Mouse (Mus musculus): ENCODE measurements at regions not wholly inside any gene's neighbourhood (a gene's known extent, or its start where the extent isn't known, plus 50 kb on each side); places are given as distances from the start of the nearest gene placed in this dataset.

GRCm38 (mm10) chr8:34614031-34614526 lies 502.5 kb upstream of the Gm10131 start:
- Histone ChIP-seq H3K79me2 (ENCODE audit: control insufficient read depth, insufficient read depth) (no peaks in the 10 kb centered on the region), H3K4me2 (ENCODE audit: low read depth) (peak overlapping the region; percentile 18), H3K4me3 (no peak overlapping the region), H3K36me3 (ENCODE audit: control insufficient read depth, insufficient read depth) (no peaks in the 10 kb centered on the region), H3K27me3 (ENCODE audit: control insufficient read depth, insufficient read depth, insufficient read length) (no peaks in the 10 kb centered on the region), H3ac (ENCODE audit: control insufficient read depth, insufficient read length) (no peak overlapping the region)
- TF ChIP-seq TCF3 (IDR thresholded peaks at IDR 0.05; ENCODE audit: insufficient read length, low read depth) = no peak
- TF ChIP-seq REST (IDR thresholded peaks at IDR 0.05; ENCODE audit: insufficient read depth, insufficient read length) = no peak
- no peak for TF ChIP-seq MYOG (IDR thresholded peaks at IDR 0.05; ENCODE audit: control insufficient read depth in 1 of 3, insufficient read depth in 1 of 3, insufficient read length in 2 of 3, low read depth in 2 of 3)
- TF ChIP-seq TCF12 (IDR thresholded peaks at IDR 0.05; ENCODE audit: insufficient read depth, poor library complexity, severe bottlenecking) = no peak
- no peak for TF ChIP-seq POLR2AphosphoS2 (IDR thresholded peaks at IDR 0.05; ENCODE audit: insufficient read length, low read depth)
- no peak for TF ChIP-seq CEBPB (IDR thresholded peaks at IDR 0.05; ENCODE audit: insufficient read depth, poor library complexity, severe bottlenecking)
- TF ChIP-seq E2F4 (IDR thresholded peaks at IDR 0.05; ENCODE audit: insufficient read depth) = no peak
- no peak for TF ChIP-seq USF1 (IDR thresholded peaks at IDR 0.05; ENCODE audit: low read depth)

GRCm38 (mm10) chr8:34613138-34613537 lies 501.6 kb upstream of the Gm10131 start:
- H3K4me3 ChIP-seq = no peak overlapping the region
- no peaks in the 10 kb centered on the region for H3K36me3 ChIP-seq (ENCODE audit: control insufficient read depth, insufficient read depth)
- H3ac ChIP-seq (ENCODE audit: control insufficient read depth, insufficient read length) = no peak overlapping the region
- H3K27me3 ChIP-seq (ENCODE audit: control insufficient read depth, insufficient read depth, insufficient read length) = no peaks in the 10 kb centered on the region
- peak overlapping the region; percentile 49 for H3K4me2 ChIP-seq (ENCODE audit: low read depth)
- TF ChIP-seq MYOD1 (IDR thresholded peaks at IDR 0.05; ENCODE audit: control insufficient read depth in 1 of 3, insufficient read length in 2 of 3, low read depth in 2 of 3) (peak in 2 of 3 experiments; percentile 67 to 77), MYOG (IDR thresholded peaks at IDR 0.05; ENCODE audit: control insufficient read depth in 1 of 3, insufficient read depth in 1 of 3, insufficient read length in 2 of 3, low read depth in 2 of 3) (peak in 1 of 3 experiments; percentile 48), TCF3 (IDR thresholded peaks at IDR 0.05; ENCODE audit: insufficient read length, low read depth) (no peak), POLR2A (IDR thresholded peaks at IDR 0.05; ENCODE audit: insufficient read length, low read depth) (no peak), CEBPB (IDR thresholded peaks at IDR 0.05; ENCODE audit: insufficient read depth, poor library complexity, severe bottlenecking) (0 out of 2 replicates have a peak, but pooled peaks have one; percentile 11), REST (IDR thresholded peaks at IDR 0.05; ENCODE audit: insufficient read depth, insufficient read length) (no peak), E2F4 (IDR thresholded peaks at IDR 0.05; ENCODE audit: insufficient read depth) (no peak)
- no peaks in the 10 kb centered on the region for H3K79me2 ChIP-seq (ENCODE audit: control insufficient read depth, insufficient read depth)

- no peak overlapping the region for H3ac ChIP-seq (ENCODE audit: control insufficient read depth, insufficient read length)
- H3K79me2 ChIP-seq (ENCODE audit: control insufficient read depth, insufficient read depth) = no peaks in the 10 kb centered on the region
- peak overlapping the region; percentile 49 for H3K4me2 ChIP-seq (ENCODE audit: low read depth)
- H3K36me3 ChIP-seq (ENCODE audit: control insufficient read depth, insufficient read depth) = no peaks in the 10 kb centered on the region
- no peak for TF ChIP-seq USF1 (IDR thresholded peaks at IDR 0.05; ENCODE audit: low read depth)
- no peak for TF ChIP-seq TCF3 (IDR thresholded peaks at IDR 0.05; ENCODE audit: insufficient read length, low read depth)
- no peak for TF ChIP-seq POLR2AphosphoS2 (IDR thresholded peaks at IDR 0.05; ENCODE audit: insufficient read length, low read depth)
- TF ChIP-seq CEBPB (IDR thresholded peaks at IDR 0.05; ENCODE audit: insufficient read depth, poor library complexity, severe bottlenecking) = no peak
- no peak for TF ChIP-seq MAX (IDR thresholded peaks at IDR 0.05; ENCODE audit: low read depth)
- no peak for TF ChIP-seq REST (IDR thresholded peaks at IDR 0.05; ENCODE audit: insufficient read depth, insufficient read length)
- no peak for TF ChIP-seq SRF (IDR thresholded peaks at IDR 0.05; ENCODE audit: control insufficient read depth, insufficient read length, low read depth)
- no peak for TF ChIP-seq POLR2A (IDR thresholded peaks at IDR 0.05; ENCODE audit: insufficient read length, low read depth)
- no peak for TF ChIP-seq MYOD1 (IDR thresholded peaks at IDR 0.05; ENCODE audit: control insufficient read depth in 1 of 3, insufficient read length in 2 of 3, low read depth in 2 of 3)
- no peak for TF ChIP-seq MYOG (IDR thresholded peaks at IDR 0.05; ENCODE audit: control insufficient read depth in 1 of 3, insufficient read depth in 1 of 3, insufficient read length in 2 of 3, low read depth in 2 of 3)
- TF ChIP-seq TCF12 (IDR thresholded peaks at IDR 0.05; ENCODE audit: insufficient read depth, poor library complexity, severe bottlenecking) = no peak
- TF ChIP-seq E2F4 (IDR thresholded peaks at IDR 0.05; ENCODE audit: insufficient read depth) = no peak
- H3K27me3 ChIP-seq (ENCODE audit: control insufficient read depth, insufficient read depth, insufficient read length) = no peaks in the 10 kb centered on the region
- H3K4me3 ChIP-seq = no peak overlapping the region
These were observed 500.9 kb upstream of the Gm10131 start for GRCm38 (mm10) chr8:34612396-34612795.

- no peaks in the 10 kb centered on the region for H3K36me3 ChIP-seq (ENCODE audit: control insufficient read depth, insufficient read depth)
- TF ChIP-seq TCF3 (IDR thresholded peaks at IDR 0.05; ENCODE audit: insufficient read length, low read depth) (no peak), USF1 (IDR thresholded peaks at IDR 0.05; ENCODE audit: low read depth) (no peak), POLR2A (IDR thresholded peaks at IDR 0.05; ENCODE audit: insufficient read length, low read depth) (no peak), E2F4 (IDR thresholded peaks at IDR 0.05; ENCODE audit: insufficient read depth) (no peak), MYOG (IDR thresholded peaks at IDR 0.05; ENCODE audit: control insufficient read depth in 1 of 3, insufficient read depth in 1 of 3, insufficient read length in 2 of 3, low read depth in 2 of 3) (no peak), REST (IDR thresholded peaks at IDR 0.05; ENCODE audit: insufficient read depth, insufficient read length) (no peak), MAX (IDR thresholded peaks at IDR 0.05; ENCODE audit: low read depth) (no peak), TCF12 (IDR thresholded peaks at IDR 0.05; ENCODE audit: insufficient read depth, poor library complexity, severe bottlenecking) (no peak), CEBPB (IDR thresholded peaks at IDR 0.05; ENCODE audit: insufficient read depth, poor library complexity, severe bottlenecking) (no peak), SRF (IDR thresholded peaks at IDR 0.05; ENCODE audit: control insufficient read depth, insufficient read length, low read depth) (no peak), MYOD1 (IDR thresholded peaks at IDR 0.05; ENCODE audit: control insufficient read depth in 1 of 3, insufficient read length in 2 of 3, low read depth in 2 of 3) (no peak), POLR2AphosphoS2 (IDR thresholded peaks at IDR 0.05; ENCODE audit: insufficient read length, low read depth) (no peak)
- no peaks in the 10 kb centered on the region for H3K27me3 ChIP-seq (ENCODE audit: control insufficient read depth, insufficient read depth, insufficient read length)
- H3ac ChIP-seq (ENCODE audit: control insufficient read depth, insufficient read length) = no peak overlapping the region
- H3K4me2 ChIP-seq (ENCODE audit: low read depth) = no peak overlapping the region
- no peak overlapping the region for H3K4me3 ChIP-seq
- no peaks in the 10 kb centered on the region for H3K79me2 ChIP-seq (ENCODE audit: control insufficient read depth, insufficient read depth)
These were observed 498.6 kb upstream of the Gm10131 start for GRCm38 (mm10) chr8:34610186-34610585.

- H3K27me3 ChIP-seq (ENCODE audit: control insufficient read depth, insufficient read depth, insufficient read length) = no peaks in the 10 kb centered on the region
These were observed 495.9 kb upstream of the Gm10131 start for GRCm38 (mm10) chr8:34607426-34607825.

More at GRCm38 (mm10) chr8:34607426-34607825, 495.9 kb upstream of the Gm10131 start:
- H3K79me2 ChIP-seq (ENCODE audit: control insufficient read depth, insufficient read depth) = no peaks in the 10 kb centered on the region
- TF ChIP-seq MAX (IDR thresholded peaks at IDR 0.05; ENCODE audit: low read depth) (no peak), SRF (IDR thresholded peaks at IDR 0.05; ENCODE audit: control insufficient read depth, insufficient read length, low read depth) (no peak), TCF3 (IDR thresholded peaks at IDR 0.05; ENCODE audit: insufficient read length, low read depth) (no peak), POLR2AphosphoS2 (IDR thresholded peaks at IDR 0.05; ENCODE audit: insufficient read length, low read depth) (no peak), MYOG (IDR thresholded peaks at IDR 0.05; ENCODE audit: control insufficient read depth in 1 of 3, insufficient read depth in 1 of 3, insufficient read length in 2 of 3, low read depth in 2 of 3) (no peak), TCF12 (IDR thresholded peaks at IDR 0.05; ENCODE audit: insufficient read depth, poor library complexity, severe bottlenecking) (no peak), CEBPB (IDR thresholded peaks at IDR 0.05; ENCODE audit: insufficient read depth, poor library complexity, severe bottlenecking) (no peak)
- no peak overlapping the region for H3ac ChIP-seq (ENCODE audit: control insufficient read depth, insufficient read length)
- no peak overlapping the region for H3K4me3 ChIP-seq
- no peak overlapping the region for H3K4me2 ChIP-seq (ENCODE audit: low read depth)
- H3K36me3 ChIP-seq (ENCODE audit: control insufficient read depth, insufficient read depth) = no peaks in the 10 kb centered on the region
